Mouse (Mus musculus) spleen, adult 12 weeks (tissue): Measurements from ENCODE around the gene Pdgfd.
"Not testable (repeated sequence)": the region's sequence is repeated elsewhere in the genome, so short reads cannot be mapped to it uniquely, and the experiment has no call there.

Source experiments
- DNase-seq: peaks from one replicate; pipeline ENCODE4 v3.0.0; 2022; ENCODE audit warnings: low spot score

The Pdgfd gene

GRCm38 (mm10) chr9:6168391-6169037, at the start of gene Pdgfd:
Gene Pdgfd, plus strand, starts transcription at chr9:6168584.
- no peak for DNase-seq

GRCm38 (mm10) chr9:6169038-6169431, 651 bp downstream of the Pdgfd start:
- no peak for DNase-seq

- DNase-seq, result no peak
Measured at GRCm38 (mm10) chr9:6170962-6171361, 2.6 kb downstream of the Pdgfd start.

GRCm38 (mm10) chr9:6173276-6173675, 4.9 kb downstream of the Pdgfd start:
- no peak for DNase-seq

GRCm38 (mm10) chr9:6175731-6176130, 7.3 kb downstream of the Pdgfd start:
- DNase-seq, result no peak

- DNase-seq, result no peak
Measured at GRCm38 (mm10) chr9:6182307-6182923, 14.0 kb downstream of the Pdgfd start.

- no peak for DNase-seq
Measured at GRCm38 (mm10) chr9:6187955-6188354, 19.6 kb downstream of the Pdgfd start.

- no peak for DNase-seq
Measured at GRCm38 (mm10) chr9:6193352-6193751, 25.0 kb downstream of the Pdgfd start.

- no peak for DNase-seq
Measured at GRCm38 (mm10) chr9:6212862-6213261, 44.5 kb downstream of the Pdgfd start.

- DNase-seq, result no peak
Measured at GRCm38 (mm10) chr9:6217505-6217904, 49.1 kb downstream of the Pdgfd start.

- DNase-seq, result not testable (repeated sequence)
Measured at GRCm38 (mm10) chr9:6235982-6236381, 67.6 kb downstream of the Pdgfd start.

GRCm38 (mm10) chr9:6250320-6250719, 81.9 kb downstream of the Pdgfd start:
- no peak for DNase-seq

GRCm38 (mm10) chr9:6251990-6252389, 83.6 kb downstream of the Pdgfd start:
- no peak for DNase-seq

- no peak for DNase-seq
Measured at GRCm38 (mm10) chr9:6257072-6257471, 88.7 kb downstream of the Pdgfd start.

GRCm38 (mm10) chr9:6264820-6265219, 96.4 kb downstream of the Pdgfd start:
- DNase-seq, result no peak

- DNase-seq, result no peak
Measured at GRCm38 (mm10) chr9:6269796-6270280, 101.5 kb downstream of the Pdgfd start, which contains the start of gene Ddi1. Gene Ddi1, minus strand, starts transcription at chr9:6269846.

- no peak for DNase-seq
Measured at GRCm38 (mm10) chr9:6276395-6276794, 108.0 kb downstream of the Pdgfd start.

GRCm38 (mm10) chr9:6277526-6277925, 109.1 kb downstream of the Pdgfd start:
- DNase-seq, result no peak

GRCm38 (mm10) chr9:6286770-6287169, 118.4 kb downstream of the Pdgfd start:
- no peak for DNase-seq

- no peak for DNase-seq
Measured at GRCm38 (mm10) chr9:6289211-6289696, 120.9 kb downstream of the Pdgfd start.

GRCm38 (mm10) chr9:6298547-6298946, 130.2 kb downstream of the Pdgfd start:
- no peak for DNase-seq

GRCm38 (mm10) chr9:6302050-6302449, 133.7 kb downstream of the Pdgfd start:
- no peak for DNase-seq

- no peak for DNase-seq
Measured at GRCm38 (mm10) chr9:6304590-6304989, 136.2 kb downstream of the Pdgfd start.

- DNase-seq, result no peak
Measured at GRCm38 (mm10) chr9:6305847-6306246, 137.5 kb downstream of the Pdgfd start.
